Mouse (Mus musculus) spleen, embryonic (tissue): ENCODE data around the gene Snrnp25.
"Not testable (repeated sequence)": the region's sequence is repeated elsewhere in the genome, so short reads cannot be mapped to it uniquely, and the experiment has no call there.

Experiments
- CTCF ChIA-PET: fragments of 350-600 bp; sonication (Branson Sonifier 250); formaldehyde crosslinking; loops from one replicate; lab custom pipeline; 2022; lab: Charles Lee

Snrnp25 gene

DNA sequence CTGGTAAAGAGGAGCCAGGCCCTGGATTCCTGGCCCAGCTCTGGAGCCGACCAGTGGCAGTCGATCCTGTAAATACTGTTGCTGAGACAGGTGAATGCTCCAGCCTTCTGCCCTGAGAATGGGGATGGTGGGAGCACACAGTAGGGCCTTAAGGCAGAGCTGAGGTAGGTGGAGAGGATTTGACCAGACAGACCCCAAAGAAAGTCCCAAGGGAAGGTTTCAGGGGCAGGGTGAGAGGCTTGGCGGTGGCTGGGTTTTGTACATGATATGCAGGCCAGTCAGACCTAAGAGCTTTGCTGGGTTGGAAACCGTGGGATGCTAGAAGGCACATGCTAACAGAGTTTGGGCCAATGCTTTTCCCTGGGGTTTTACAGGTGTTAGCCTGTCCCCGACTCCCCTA is 10.6 kb upstream of the Snrnp25 start:
- CTCF ChIA-PET, result no interaction called here

DNA sequence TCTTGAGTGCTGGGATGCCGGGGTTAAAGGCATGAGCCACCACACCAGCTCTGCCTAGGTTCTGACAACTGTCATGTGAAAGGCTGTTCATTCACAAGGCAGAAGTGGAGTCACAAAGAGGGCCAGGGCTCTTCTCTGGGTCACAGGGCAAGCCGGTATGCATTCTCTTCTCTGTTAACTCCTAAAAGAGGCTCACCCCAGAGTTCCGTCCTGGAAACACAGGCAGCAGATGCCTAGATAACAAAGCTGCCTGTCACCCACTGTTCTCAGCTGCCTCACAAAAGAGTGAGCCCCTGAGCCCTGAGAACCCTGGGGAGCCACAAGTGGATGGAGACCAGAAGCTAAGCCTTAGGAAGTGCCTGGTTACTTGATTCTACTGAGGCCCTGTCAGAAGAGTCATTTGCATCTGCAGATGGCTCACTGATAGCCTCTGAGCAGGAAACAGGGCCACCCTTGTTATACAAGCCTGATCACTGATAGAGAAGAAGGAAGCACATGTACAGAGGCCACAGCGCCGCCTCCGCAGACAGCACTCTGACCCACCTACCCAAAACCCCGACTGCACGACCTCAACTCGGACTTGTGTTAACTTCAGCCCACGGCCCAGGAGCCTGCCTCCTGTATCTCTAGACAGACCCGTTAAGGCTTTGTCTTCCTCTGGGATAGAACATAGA is 9.2 kb upstream of the Snrnp25 start:
- CTCF ChIA-PET, result no interaction called here

DNA sequence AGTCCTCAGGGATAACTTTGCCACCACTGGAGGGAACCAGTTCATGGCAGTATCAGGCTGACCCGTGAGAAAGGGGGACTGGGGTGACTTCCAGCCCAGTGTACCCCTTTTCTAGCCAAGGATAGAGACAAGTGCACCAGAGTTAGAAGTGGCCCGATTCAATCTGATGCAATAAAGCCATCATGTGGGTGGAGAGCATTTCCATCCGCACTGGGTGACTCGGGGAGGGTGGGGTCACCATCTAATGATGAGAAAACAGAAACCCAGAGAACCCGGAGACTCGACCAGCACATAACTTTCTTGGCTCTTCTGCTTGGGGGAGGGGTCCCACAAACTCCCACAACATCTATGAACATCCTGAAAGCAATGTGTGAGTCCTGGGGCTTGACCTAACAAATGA is 8.5 kb upstream of the Snrnp25 start:
- CTCF ChIA-PET, result interaction anchor here (1.0 kb wide), 1 partner anchor 42 kb away, joined by 3 read pairs; no protein-coding TSS in a partner anchor

DNA sequence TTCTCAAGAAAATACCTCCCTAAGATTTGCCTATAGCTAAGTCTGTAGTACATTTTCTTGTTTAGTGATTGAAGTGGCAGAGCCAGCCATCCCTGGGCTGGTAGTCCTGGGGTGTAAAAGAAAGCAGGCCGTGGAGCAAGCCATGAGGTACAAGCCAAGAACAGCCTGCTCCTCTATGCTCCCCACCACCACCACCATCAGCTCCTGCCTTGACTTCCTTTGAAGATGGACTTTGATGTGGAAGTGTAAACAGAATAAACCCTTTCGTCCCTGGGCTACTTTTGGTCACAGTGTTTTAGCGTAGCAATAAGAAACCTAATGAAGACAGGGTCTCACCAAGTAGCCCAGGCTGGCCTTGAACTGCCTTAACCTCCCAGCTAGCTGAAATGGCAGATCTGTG is 7.4 kb upstream of the Snrnp25 start:
- CTCF ChIA-PET, result interaction anchor here (1.0 kb wide), 1 partner anchor 41 kb away, joined by 3 read pairs; no protein-coding TSS in a partner anchor

DNA sequence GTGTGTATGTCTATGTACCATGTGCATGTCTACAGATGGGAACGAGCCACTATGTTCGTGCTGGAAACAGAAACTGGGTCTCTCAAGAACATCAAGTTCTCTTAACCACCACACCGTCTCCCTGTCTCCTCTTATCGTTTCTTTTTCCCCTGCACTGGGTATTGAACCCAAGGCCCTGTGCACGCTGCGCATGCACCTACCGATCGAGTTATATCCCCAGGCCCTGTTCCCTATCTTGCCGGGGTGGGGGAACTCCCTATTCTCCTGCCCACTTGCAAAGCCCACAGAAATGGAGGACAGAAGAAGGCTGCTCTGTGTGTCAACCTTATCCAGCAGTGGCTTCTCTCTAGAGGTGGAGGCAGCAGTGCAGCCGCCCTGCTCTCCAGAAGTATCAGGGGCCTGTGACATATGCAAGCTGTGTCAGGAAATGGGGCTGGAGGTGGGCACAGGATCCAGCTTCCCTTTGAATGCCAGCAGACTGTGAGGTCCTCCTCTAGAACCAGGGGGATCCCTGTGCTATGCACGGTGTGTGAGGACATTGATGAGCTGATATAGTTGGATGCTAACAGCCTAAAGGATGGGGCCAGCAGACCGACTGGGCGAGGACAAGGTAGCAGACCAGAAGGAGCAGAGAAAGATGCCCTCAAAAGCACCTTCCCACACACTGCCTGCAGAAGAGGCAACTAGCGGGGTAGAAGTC is 6.8 kb upstream of the Snrnp25 start:
- CTCF ChIA-PET, result interaction anchor here (2.0 kb wide), 1 partner anchor 16 kb away, joined by 5 read pairs; no protein-coding TSS in a partner anchor

DNA sequence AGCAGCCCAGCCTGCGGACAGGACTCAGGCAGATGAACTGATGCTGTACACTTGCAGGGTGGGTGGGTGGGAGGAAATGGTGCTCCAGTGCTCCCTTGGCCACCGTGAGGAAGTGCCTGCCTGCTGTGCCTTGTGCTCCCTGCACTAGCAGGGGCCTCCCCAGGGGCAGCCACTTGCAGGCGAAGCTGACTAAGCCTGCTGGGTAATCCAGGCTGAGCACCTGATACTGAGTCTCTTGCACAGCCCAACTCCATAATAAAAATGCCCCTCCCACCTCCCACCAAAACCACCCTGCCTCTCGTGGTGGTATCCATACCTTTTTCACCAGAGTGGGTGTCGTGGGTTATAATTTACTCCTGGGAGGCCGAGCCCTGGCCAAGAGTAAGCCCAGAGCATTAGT is 6.0 kb upstream of the Snrnp25 start:
- CTCF ChIA-PET, result interaction anchor here (2.0 kb wide), 1 partner anchor 17 kb away, joined by 5 read pairs; no protein-coding TSS in a partner anchor

DNA sequence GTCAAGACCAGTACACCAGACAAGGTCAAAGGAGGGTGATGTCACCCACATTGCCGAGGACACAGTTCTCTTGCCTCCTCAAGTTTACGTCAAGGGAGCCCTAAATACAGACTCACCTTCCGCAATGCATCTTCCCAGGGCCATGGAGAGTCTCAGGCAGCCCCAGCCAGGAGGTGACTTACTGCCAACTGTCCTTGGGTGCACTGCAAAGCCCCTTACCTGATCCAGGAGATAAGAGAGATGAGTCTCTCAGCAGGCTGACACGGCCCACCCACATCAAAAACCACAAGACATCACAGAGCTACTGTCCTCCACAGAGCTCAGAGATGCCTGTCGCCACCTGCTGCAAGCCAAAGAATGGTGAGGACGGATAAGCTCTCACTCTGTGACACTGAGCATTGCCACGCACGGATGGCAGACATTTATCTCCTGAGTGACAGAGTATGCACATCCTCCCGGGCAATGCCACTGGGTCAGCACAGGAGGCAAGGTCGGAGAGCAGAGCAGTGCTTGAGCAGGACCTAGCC is 5.1 kb upstream of the Snrnp25 start, which contains the start of gene Il9r:
Gene Il9r (minus strand): TSS at position 205 of the 527 bp plus-strand sequence.
- CTCF ChIA-PET, result interaction anchor here (0.7 to 2.0 kb wide), 2 partner anchors 8 to 18 kb away, joined by 3 to 5 read pairs; no protein-coding TSS in a partner anchor

DNA sequence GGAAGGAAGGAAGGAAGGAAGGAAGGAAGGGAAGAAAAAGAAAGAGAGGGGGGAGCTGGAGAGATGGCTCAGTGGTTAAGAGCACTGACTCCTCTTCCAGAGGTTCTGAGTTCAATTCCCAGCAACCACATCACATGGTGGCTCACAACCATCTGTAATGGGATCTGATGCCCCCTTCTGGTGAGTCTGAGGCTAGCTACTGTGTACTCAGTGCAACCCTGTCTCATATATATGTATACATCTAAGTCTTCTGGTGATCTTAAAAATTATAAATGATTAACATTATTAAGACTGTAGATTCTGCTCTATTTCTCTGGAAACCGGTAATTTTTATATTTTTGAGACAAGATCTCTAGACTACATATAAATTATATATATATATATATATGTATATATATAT is 4.2 kb upstream of the Snrnp25 start:
- CTCF ChIA-PET, result not testable (repeated sequence)

DNA sequence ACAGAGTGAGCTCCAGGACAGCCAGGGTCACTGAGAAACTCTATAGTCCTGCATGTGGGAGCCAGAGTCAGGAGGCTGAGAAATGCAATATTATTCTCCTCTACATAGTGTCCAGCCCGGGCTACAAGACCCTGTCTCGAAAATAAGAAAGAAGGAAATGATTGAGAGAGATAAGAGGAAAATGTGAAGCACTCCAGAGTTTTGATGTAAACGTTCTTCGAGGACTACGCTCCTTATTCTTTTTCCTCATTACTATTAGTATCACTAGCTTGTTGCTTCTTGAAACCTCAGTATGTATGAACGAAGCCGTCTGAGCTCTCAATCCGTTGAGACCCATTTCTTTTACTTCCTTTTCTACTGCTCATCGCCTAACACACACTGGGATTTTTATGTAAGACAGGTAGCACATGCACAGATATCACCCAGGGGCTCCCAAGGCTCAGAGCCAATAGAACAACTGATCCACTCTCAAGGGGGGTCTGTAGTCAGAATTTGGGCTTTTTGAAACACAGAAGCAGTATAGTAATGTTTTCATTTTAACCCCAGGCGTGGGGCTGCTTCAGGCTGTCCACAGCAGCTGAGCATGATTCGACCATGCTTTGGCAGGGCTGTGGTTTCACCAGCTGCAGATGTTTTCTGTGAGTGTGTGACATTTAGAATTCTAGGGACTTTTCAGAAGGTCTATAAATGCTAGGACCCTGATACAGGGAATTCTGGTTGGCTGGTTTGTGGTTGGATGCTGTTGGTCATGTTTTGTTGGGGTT is 3.1 kb upstream of the Snrnp25 start:
- CTCF ChIA-PET, result no interaction called here

DNA sequence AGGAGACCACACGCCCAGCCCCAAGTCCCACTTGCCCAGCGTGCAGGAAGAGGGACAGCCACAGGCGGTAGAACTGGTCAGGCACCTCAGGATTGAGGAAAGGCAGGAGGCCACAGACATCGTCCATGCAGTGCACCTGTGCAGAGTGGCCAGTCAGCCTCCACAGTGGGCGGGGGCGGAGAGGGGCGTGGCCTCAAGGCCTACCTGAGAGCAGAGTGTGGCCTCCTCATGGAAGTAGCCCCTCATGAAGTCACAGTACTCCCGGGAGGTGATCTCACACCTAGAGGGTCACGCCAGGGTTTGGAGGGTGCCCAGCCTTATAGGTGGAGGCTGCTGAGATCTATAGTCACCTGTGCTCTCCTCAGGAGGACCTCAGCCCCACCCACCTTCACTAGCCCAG is 5.4 kb downstream of the Snrnp25 start:
- CTCF ChIA-PET, result no interaction called here

DNA sequence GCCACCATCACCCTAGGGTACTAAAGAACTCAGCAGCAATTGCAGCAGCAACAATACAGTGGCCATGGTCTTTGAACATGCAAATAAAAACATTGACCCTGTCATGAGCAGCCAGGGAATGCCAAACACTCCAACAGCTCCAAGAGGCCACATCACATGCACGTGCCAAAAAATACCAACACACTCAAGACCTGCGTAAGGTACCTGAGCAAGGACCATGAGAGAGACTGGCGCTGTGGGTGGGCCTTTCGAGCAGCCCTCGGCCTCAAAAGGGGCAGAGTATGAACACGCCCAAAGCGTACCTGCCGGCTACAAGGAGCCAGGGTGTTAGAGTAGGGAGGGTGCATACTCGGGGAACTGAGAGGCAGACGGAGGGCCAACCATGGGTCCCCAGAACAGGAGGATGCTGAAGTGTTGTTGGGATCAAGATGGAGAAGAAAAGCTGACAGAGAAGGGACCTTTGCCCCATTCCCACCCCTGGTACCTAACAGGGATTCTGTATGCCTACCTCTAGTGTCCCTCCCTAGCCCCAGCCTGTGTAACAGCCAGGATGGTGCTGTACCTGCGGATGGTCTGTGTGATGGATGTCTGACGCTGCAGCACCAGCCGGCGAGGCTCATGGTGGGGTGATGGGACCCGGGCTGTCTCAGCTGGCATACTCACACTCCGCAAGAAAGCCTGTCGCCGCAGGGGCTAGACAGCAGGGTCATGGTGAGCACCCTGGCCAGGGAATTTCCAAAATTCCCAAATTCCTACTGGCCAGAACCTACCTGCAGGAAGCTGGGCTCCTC is 10.4 kb downstream of the Snrnp25 start:
- CTCF ChIA-PET, result interaction anchor here (0.5 to 1.2 kb wide), 3 partner anchors 22 to 36 kb away, joined by 3 to 12 read pairs (median 4); no protein-coding TSS in a partner anchor

DNA sequence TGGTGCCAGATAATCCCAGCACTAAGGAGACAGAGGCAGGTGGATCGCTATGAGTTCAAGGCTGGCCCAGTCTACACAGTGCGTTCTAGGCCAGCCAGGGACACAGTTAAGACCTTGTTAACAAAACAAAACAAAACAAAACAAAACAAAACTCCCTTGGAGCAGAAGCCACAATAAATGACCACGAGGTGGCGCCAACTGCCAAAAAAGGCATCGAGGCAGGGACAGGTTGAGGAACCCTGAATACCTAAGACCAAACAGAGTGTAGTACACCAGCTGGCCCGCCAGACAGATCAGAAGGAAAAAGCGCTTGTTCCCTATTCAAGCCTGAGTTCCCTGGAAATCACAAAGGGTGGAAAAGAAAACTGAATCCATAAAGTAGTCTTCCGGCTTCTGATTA is 11.6 kb downstream of the Snrnp25 start:
- CTCF ChIA-PET, result interaction anchor here (0.7 to 1.0 kb wide), 2 partner anchors 33 to 472 kb away, joined by 3 read pairs; no protein-coding TSS in a partner anchor

DNA sequence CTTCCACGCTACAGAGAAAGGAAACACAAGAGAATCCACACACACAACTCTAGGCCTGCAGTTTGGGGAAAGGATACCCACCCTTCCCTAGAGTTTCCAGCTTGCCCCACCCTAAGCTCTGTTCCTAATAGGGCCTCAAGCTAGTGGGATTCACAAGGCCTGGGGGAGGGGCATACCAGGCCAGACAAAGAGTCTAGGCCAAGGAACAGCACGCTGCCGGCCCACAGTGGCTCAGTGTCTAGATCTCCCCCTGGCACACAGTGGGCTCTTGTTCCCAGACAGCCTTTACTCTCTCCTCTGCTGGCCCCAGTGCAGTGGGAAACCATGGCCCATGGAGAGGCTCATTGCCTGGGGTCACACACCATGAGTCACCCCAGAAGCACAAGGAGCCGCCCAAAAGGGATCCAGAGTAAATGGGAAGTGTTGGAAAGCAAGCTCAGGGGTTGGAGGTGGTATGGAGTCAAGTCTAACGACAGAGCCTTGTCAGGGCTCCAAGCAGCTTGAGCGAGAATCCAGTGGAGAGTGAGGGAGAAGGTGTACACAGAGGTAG is 13.4 kb downstream of the Snrnp25 start:
- CTCF ChIA-PET, result interaction anchor here (1.0 to 2.8 kb wide), 3 partner anchors 15 to 22 kb away, joined by 3 to 12 read pairs (median 6); no protein-coding TSS in a partner anchor

DNA sequence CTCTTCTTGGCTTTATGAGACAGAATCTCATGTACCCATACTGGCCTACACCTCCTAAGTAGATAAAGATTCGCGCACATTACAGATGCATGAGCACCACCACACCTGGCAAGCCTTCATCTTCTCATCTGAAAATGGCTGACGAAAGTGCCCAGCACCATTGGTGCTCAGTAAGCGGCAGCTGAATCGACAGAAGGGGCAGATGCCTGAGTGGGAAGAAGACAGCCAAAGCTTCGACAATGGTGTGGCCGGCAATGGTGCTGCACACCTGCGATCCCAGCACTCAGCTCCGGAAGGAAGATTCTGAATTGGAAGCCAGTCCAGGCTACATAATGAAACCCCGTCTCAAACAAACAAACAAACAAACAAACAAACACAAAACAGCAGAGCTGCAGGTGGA is 14.1 kb downstream of the Snrnp25 start:
- CTCF ChIA-PET, result interaction anchor here (0.7 to 2.8 kb wide), 4 partner anchors 10 to 21 kb away, joined by 3 to 12 read pairs (median 4); no protein-coding TSS in a partner anchor

DNA sequence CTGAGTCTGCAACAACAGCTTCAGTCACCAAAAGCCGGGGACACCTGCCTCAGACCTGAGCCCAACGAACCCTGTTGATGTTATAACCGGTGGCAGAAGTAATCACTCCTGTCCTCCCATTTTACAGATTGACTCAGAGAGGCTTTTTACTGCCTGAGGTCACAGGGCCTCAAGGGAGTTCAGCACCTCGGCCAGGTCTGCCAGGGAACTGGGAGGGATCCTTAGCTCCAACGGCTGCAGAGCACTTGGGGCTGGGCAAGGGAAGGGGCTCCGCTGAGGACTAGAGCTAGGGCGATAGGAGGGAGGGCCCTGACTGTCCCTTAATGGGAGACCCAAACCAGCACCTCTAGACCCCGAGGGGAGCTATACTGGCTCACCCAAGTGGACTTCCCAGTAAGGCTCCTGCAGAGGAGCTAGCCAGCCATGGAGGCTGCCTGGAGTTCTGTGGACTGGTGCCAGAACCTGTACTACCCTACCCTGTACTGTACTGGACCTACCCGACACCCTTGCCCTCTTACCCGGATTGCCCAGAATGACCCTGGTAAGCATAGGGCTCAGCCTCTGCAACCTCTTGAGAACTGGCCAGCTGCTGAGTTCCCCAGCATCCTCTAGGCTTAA is 15.5 kb downstream of the Snrnp25 start:
- CTCF ChIA-PET, result interaction anchor here (0.5 to 0.7 kb wide), 2 partner anchors 10 to 20 kb away, joined by 3 read pairs; no protein-coding TSS in a partner anchor

DNA sequence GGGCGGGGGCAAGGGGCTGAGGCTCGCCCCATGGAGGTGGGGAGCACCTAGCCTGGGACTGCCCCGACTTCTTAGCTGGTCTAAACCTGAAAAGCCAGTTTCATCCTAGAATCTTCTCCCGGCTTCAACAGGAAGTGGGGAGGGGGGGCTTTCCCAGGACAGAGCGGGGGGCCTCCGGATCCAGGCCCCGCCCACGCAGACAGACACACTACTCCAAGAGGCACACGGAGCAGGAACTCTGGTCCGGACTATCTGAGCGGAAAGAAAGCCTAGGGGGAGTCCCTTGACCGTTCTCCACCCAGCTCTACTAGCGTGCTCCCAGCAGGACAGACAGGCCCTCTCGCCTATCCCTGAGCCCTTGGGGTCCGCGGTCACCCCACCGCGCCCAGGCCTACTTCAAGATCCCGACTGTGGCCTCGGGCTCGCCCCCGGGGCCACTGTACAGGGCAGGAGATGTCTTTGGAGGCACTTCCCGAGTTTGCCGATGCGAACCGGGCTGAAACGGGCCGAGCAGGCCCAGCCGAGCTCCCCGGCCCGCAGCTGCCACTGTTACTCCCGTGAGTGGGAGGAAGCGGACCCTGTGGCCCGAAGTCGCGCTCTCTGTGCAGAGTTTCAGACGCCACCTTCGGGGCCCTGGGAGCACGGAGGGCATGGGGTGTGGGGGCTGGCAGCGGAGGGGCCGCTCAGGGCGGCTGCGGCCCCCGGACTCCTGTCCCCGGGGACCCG is 16.2 kb downstream of the Snrnp25 start:
- CTCF ChIA-PET, result interaction anchor here (0.7 kb wide), 1 partner anchor 19 kb away, joined by 3 read pairs; no protein-coding TSS in a partner anchor

DNA sequence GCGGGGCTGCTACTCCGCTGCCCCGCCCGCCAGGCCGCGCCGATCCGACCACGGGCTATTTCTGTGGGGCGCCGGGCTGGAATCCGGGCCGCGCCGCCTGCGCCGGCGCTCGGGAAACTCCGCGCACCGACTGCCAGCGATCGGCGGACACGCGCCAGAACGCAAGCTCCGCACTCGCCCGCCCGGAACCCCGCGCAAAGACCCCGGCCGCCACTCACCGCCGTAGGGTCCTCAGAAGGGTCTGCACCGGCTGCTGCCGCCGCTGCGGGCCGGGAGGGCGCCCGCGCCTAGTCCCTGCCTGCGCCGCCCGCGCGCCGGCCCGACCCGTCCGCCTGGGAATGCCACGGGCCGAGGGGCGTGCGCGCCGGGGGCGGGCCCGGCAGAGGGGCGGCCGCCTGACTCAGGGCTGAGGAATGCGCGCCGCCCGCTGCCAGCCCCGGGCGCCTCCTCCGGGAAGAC is 16.8 kb downstream of the Snrnp25 start, which contains the start of gene Rhbdf1:
Gene Rhbdf1 (minus strand): TSS at position 350 of the 459 bp plus-strand sequence.
- CTCF ChIA-PET, result interaction anchor here (1.0 kb wide), 1 partner anchor 14 kb away, joined by 5 read pairs; no protein-coding TSS in a partner anchor

DNA sequence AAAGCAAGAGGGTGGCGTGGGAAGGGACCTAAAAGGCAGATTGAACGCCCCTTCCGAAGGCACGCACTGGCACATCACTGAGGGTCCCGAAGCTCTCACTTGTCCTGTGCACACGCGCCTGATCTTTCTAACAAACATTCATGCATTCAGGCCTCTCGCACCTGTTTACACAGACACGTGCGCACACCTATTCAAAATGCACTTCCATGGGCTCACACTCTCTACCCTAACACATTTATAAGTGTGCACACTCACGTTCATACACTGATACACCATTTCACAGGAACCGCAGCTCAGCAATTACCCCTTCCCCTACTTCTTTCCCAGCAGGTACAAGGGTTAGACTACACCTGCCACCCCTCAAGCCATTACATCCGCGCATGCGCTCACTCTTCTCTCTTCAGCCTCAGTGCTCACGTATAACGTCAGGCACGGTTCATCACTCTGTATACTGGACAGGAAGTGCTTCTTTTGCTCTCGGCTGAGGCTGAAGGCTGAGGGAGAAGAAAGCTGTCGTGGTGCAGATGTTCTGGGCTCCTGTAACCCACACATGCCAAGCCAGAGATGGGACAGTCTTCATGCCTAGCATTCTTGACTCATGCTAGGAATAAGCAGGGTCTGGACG is 17.5 kb downstream of the Snrnp25 start:
- CTCF ChIA-PET, result interaction anchor here (0.6 to 1.0 kb wide), 2 partner anchors 13 to 902 kb away, joined by 3 to 5 read pairs; no protein-coding TSS in a partner anchor
